Mouse (Mus musculus) E14TG2a.4 (cell line): Measurements from ENCODE around the gene Zzz3.

Experiments
- CTCF ChIP-seq: conservative IDR thresholded peaks from 2 replicates; pipeline ENCODE4 v1.5.1; 2014; ENCODE audit warnings: low read length
- NANOG ChIP-seq: IDR thresholded peaks from 2 replicates; pipeline ENCODE4 v1.6.1; 2014; ENCODE audit warnings: borderline replicate concordance, low read length, mixed read lengths
- POU5F1 ChIP-seq: IDR thresholded peaks from 2 replicates; pipeline ENCODE4 v1.6.1; 2014; ENCODE audit warnings: low read length, borderline replicate concordance

DNA sequence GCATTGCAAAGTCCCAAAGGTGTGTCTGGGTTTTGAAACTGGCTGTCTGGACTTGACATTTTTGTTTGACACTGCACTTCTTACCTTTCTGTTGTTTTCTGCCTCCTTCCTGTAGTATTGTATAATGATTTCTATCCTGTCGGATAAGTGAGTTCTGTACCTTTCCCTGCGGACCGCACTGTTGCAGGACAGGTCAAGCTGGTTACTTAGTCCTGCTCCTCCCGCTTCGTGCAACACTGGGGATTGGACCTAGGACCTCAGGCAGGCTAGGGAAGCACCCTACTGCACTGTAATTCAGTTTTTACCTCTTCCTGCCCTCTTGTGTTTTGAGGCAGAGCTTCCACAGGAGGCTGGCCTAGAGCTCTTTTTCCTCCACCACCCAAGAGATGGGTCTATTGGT lies 5.2 kb downstream of the Zzz3 start:
- TF ChIP-seq NANOG: no peak
- no peak for TF ChIP-seq CTCF
- TF ChIP-seq POU5F1: no peak
